Mouse (Mus musculus) embryonic facial prominence, embryonic 14.5 days (tissue): ENCODE data around the gene Il2rg. TPM values are rescaled to one million over a fixed set of nuclear protein-coding genes. Genes with fewer than 3 reads are reported as not detected.

Source experiments
- ATAC-seq: fragments of 200-750 bp; cut with Nextera tagmentation; 2 replicates; pipeline ENCODE4 v1.8.0; 2017; ENCODE audit warnings: low read depth, moderate number of reproducible peaks, moderate TSS enrichment
- DNase-seq: peaks from one replicate; pipeline ENCODE4 v3.0.0-alpha.2; 2015; ENCODE audit warnings: low spot score
- H3K27ac ChIP-seq: fragments of 300-500 bp; sonication (generic); replicated peaks from 2 replicates; pipeline ENCODE4 v1.5.1; 2014; ENCODE audit warnings: low read depth, mild to moderate bottlenecking, low read length, moderate library complexity
- H3K27me3 ChIP-seq: fragments of 300-500 bp; sonication (generic); replicated peaks from 2 replicates; pipeline ENCODE4 v1.6.1; 2014; ENCODE audit warnings: low read length; ENCODE audit not compliant: control insufficient read depth, insufficient read depth
- H3K36me3 ChIP-seq: fragments of 300-500 bp; sonication (generic); 2 replicates; pipeline ENCODE4 v1.6.1; 2014; ENCODE audit warnings: low read length, mixed read lengths; ENCODE audit not compliant: control insufficient read depth, insufficient read depth
- H3K4me1 ChIP-seq: fragments of 300-500 bp; sonication (generic); 2 replicates; pipeline ENCODE4 v1.6.1; 2014; ENCODE audit warnings: antibody characterized with exemption, low read length; ENCODE audit not compliant: control insufficient read depth, insufficient read depth
- H3K4me2 ChIP-seq: fragments of 300-500 bp; sonication (generic); 2 replicates; pipeline ENCODE4 v1.6.1; 2014; ENCODE audit warnings: low read depth, mild to moderate bottlenecking, low read length, moderate library complexity, mixed read lengths
- H3K4me3 ChIP-seq: fragments of 300-500 bp; sonication (generic); 2 replicates; pipeline ENCODE4 v1.5.1; 2014; ENCODE audit warnings: low read depth, mild to moderate bottlenecking, low read length
- H3K9ac ChIP-seq: fragments of 300-500 bp; sonication (generic); 2 replicates; pipeline ENCODE4 v1.6.1; 2014; ENCODE audit warnings: low read depth, mild to moderate bottlenecking, low read length, moderate library complexity, mixed read lengths
- H3K9me3 ChIP-seq: fragments of 300-500 bp; sonication (generic); 2 replicates; pipeline ENCODE4 v1.6.1; 2016; ENCODE audit warnings: low read length; ENCODE audit not compliant: control insufficient read depth
- WGBS: fragments of 180-500 bp; shearing (Covaris S2); extraction: QIAGEN DNeasy Blood & Tissue Kit; methylation state at CpG from one replicate; pipeline ENCODE4 v1.1.7; 2014; 5-methylcytosine and 5-hydroxymethylcytosine counted together
- polyA plus RNA-seq: library from polyadenylated mRNA; unstranded; fragments of >200 nt; fragmentation: Nextera tagmentation; extraction: Ambion mirVana; gene quantifications from 2 replicates; pipeline ENCODE4 v1.2.1, GENCODE M21; 2014

The Il2rg gene
- polyA plus RNA-seq, 1 experiment from 2014 or later: 12.6 TPM

DNA sequence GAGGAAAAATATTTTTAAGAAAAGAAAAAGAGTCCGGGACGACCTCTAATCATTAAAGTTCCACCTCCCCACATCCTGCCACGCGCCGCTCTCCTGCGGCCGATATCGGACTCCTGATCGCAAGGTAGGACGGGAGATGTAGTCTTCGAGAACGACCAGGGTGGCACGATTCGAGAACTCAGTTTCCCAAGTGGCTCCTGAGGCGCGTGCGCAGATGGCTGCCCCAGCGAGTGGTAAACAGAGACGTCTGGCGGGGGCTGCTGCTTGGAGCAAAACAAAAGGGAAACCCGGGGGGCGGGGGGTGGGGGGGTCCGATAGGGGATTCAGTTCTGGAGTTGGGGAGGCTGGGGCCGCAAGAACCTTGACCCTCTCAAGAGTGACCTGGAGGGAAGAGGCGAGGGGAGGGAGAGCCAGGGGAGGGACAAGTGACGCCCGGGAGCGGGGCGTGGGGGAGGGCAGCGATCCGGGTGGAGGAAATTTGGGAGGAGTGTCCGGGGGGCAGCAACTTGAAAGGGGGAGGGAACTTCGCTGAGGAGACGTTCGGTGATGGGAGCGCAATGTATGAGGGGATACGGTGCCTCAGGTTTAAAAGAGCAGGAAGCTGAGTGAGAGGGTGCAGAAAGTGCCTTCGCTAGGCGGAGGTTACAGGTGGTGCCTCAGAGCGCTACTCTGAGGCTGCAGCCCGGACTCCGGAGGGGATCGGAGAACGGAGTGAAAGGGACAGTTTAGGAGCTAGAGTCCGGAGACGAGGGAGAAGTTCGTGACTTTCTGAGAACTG is 13.9 kb downstream of the Il2rg start, which contains the start of gene Foxo4:
Gene Foxo4, plus strand, starts transcription at position 577 of the 778 bp plus-strand sequence.
- no peaks in the 10 kb centered on the region for H3K9me3 ChIP-seq
- peak within 1 kb of the TSS; percentile 53 for H3K4me3 ChIP-seq
- peak; percentile 98 for DNase-seq
- H3K36me3 ChIP-seq: 0 out of 2 replicates have a peak, but pooled peaks cover 7% of the 10 kb centered on the region
- peak within 1 kb of the TSS; percentile 68 for H3K27ac ChIP-seq
- no peaks in the 10 kb centered on the region for H3K27me3 ChIP-seq
- H3K4me1 ChIP-seq: no peaks in the 10 kb centered on the region
- H3K4me2 ChIP-seq: peak within 1 kb of the TSS; percentile 62
- WGBS: 28% methylated on average over 45 of the region's 47 CpGs
- ATAC-seq: peak; percentile 94
- H3K9ac ChIP-seq: peak within 1 kb of the TSS; percentile 69

DNA sequence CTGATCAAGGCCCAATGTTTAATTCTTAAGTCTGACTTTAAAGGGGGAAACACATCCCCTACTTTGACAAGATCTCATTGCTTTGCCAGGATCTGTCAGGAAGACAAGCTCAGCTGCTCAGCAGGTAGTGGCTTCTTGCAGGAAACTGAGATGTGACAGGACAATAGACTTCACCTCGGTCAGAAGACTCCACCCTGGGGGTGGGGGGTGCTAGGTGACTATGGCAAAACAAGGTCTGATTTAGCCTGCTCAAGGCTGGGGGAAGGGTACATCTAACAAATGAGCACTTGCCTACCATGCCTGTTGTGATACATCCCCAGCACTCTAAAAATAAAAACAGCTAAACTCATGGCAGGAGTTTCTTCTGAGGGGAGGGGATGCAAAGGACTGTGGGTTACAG is 23.0 kb downstream of the Il2rg start:
- no peak for ATAC-seq
- Histone ChIP-seq H3K9me3 (no peaks in the 10 kb centered on the region), H3K4me3 (no peak overlapping the region), H3K36me3 (no peaks in the 10 kb centered on the region), H3K27ac (no peak overlapping the region), H3K27me3 (no peaks in the 10 kb centered on the region; the same call in 1 of the 2 replicates), H3K4me1 (no peaks in the 10 kb centered on the region), H3K4me2 (no peak overlapping the region), H3K9ac (no peak overlapping the region)
- WGBS: 20% methylated on average over 1 of the region's 1 CpGs
- DNase-seq: no peak

DNA sequence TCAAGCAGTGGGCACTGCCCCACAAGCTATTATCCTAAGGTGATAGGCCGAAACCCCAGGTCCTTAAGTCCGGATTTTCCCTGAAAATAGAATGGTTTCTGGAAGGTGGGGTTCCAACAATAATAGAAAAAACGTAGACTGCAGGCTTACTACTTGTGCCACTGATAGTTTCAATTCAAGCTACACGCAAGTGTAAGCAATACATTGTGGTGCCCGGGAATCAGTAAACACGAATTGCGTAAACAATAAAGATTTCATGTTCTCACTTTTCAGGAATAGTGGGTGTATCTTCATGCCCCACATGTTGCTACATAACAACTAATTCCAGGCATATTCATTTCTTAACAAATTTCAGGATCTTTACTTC is 45.3 kb downstream of the Il2rg start:
- no peak for ATAC-seq
- H3K36me3 ChIP-seq: no peaks in the 10 kb centered on the region
- peak overlapping the region; percentile 58 for H3K4me3 ChIP-seq
- peak overlapping the region; percentile 44 for H3K27ac ChIP-seq
- no peaks in the 10 kb centered on the region for H3K4me1 ChIP-seq
- DNase-seq: no peak
- H3K9ac ChIP-seq: peak overlapping the region; percentile 48
- 0 out of 2 replicates have a peak, but pooled peaks cover under 1% of the 10 kb centered on the region for H3K27me3 ChIP-seq
- WGBS: 32% methylated on average over 7 of the region's 7 CpGs
- no peaks in the 10 kb centered on the region for H3K9me3 ChIP-seq
- H3K4me2 ChIP-seq: peak overlapping the region; percentile 53

DNA sequence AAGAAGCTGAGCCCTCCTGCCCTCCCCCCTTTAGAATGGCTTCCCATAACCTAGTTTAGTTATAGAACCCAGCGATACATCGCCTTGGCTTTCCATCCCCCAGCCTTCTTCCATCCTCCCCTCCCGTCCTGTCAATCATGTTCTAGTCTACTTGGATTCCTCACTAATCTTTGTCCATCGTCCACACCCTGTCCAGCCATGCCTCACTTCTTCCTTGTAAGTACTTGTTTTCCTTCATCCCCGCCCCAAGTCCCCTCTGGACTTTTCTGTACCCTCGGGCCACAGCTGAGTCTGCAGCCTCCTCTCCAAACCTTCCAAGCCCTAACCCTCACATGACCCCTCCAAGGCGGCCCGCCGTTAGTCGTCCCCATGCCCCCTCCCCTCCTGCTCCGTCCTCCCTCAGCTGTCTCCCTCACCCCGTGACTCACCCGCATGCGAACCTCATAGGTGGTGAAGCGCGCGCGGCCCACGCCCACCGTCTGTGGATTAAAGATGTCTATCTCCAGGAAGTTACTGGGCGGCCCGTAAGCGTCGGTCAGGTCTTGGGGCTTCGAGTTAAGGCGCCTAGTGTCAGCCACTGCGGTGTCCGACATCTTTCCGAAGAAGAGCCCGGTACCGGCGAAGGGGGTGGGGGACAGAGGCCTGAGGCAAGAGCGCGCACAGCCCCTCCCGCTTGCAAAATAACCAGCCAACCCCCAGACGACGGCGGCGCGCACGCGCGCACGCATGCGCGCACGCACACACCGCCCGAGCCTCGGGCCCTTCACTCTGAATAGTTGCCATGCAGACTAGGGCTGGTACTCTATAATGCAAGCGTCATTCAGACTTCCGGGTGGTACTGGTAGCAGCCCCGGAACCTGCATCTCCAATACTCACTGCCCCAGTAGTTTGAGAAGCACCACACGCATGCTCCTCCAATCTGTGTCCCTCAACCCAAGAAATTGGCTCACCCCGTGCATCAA is 45.9 kb downstream of the Il2rg start, which contains the start of gene Snx12:
Gene Snx12, minus strand, starts transcription at position 730 of the 962 bp plus-strand sequence.
- Histone ChIP-seq H3K27me3 (no peaks in the 10 kb centered on the region), H3K9ac (peak within 1 kb of the TSS; percentile 71), H3K27ac (peak within 1 kb of the TSS; percentile 44), H3K4me2 (peak within 1 kb of the TSS; percentile 54), H3K4me3 (peak within 1 kb of the TSS; percentile 58), H3K9me3 (no peaks in the 10 kb centered on the region), H3K36me3 (no peaks in the 10 kb centered on the region), H3K4me1 (no peaks in the 10 kb centered on the region)
- DNase-seq (peak; percentile 96), ATAC-seq (peak; percentile 97)
- 17% methylated on average over 37 of the region's 55 CpGs for WGBS

Other genes starting within 250 kb of the Il2rg start
- 0.08 and 0.38 TPM in 2 replicates for gene Tex11, start 208.6 kb downstream of the Il2rg start, polyA plus RNA-seq
- 1.5 and 1.7 TPM in 2 replicates for gene Slc7a3, start 182.2 kb downstream of the Il2rg start, polyA plus RNA-seq
- 42.1 and 46.8 TPM in 2 replicates for gene Snx12, start 45.7 kb downstream of the Il2rg start, polyA plus RNA-seq
- gene Foxo4, start 13.7 kb downstream of the Il2rg start, polyA plus RNA-seq: 4.6 and 4.9 TPM in 2 replicates
- not detected in 2 replicates for gene Gm614, start 4.3 kb downstream of the Il2rg start, polyA plus RNA-seq
- not detected in 2 replicates for gene Gm20489, start 768 bp upstream of the Il2rg start, polyA plus RNA-seq
- gene Med12, start 5.8 kb upstream of the Il2rg start, polyA plus RNA-seq: 38.0 and 42.5 TPM in 2 replicates
- 13.9 and 18.8 TPM in 2 replicates for gene Nlgn3, start 30.9 kb upstream of the Il2rg start, polyA plus RNA-seq
- 0.48 and 0.51 TPM in 2 replicates for gene Gjb1, start 108.1 kb upstream of the Il2rg start, polyA plus RNA-seq
- 27.1 and 30.1 TPM in 2 replicates for gene Zmym3, start 152.6 kb upstream of the Il2rg start, polyA plus RNA-seq
- gene Nono, start 161.1 kb upstream of the Il2rg start, polyA plus RNA-seq: 328 and 365 TPM in 2 replicates
- gene Itgb1bp2, start 180.8 kb upstream of the Il2rg start, polyA plus RNA-seq: 110 and 157 TPM in 2 replicates